Mouse (Mus musculus): ENCODE measurements around the gene Dlg5.

DNA sequence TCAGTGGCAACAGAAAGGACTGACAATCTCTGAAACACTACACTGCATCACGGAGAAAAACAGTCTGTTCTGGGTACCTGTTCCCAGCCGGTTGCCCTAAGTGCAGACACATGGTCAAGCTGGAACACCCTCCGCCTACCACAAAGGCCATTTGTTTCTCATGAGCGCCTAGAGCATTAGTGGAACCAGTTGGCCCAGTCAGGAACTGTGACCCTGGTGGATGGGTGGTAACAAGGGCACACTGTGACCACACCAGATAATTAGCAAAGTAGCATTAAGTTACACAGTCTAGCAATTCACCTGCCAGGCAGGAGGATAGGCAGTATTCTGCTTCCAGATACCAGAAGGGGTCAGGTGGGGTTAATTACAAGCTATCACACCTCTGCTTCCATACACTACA is 29.7 kb downstream of the Dlg5 start:
- no peak for TF ChIP-seq CTCF (IDR thresholded peaks at IDR 0.05; ENCODE audit: low read depth)
- TF ChIP-seq EP300 (IDR thresholded peaks at IDR 0.05; ENCODE audit: low read depth): no peak

All from heart, postnatal 0 days (tissue).